Mouse (Mus musculus) brain, adult 2 months (tissue): ENCODE measurements at regions not wholly inside any gene's neighbourhood (a gene's known extent, or its start where the extent isn't known, plus 50 kb on each side); places are given as distances from the start of the nearest gene placed in this dataset.

Experiments used
- DNase-seq: peaks from one replicate; pipeline ENCODE4 v3.0.0; 2011; ENCODE audit warnings: low read depth, low spot score

GRCm38 (mm10) chr12:97921349-97922264, 337.7 kb downstream of the Galc start:
- no peak for DNase-seq

GRCm38 (mm10) chr12:97918416-97918815, 340.8 kb downstream of the Galc start:
- peak; percentile 75 for DNase-seq

GRCm38 (mm10) chr12:97915026-97915425, 344.2 kb downstream of the Galc start:
- DNase-seq, result no peak

- no peak for DNase-seq
Measured at GRCm38 (mm10) chr12:97912730-97913129, 346.5 kb downstream of the Galc start.

DNA sequence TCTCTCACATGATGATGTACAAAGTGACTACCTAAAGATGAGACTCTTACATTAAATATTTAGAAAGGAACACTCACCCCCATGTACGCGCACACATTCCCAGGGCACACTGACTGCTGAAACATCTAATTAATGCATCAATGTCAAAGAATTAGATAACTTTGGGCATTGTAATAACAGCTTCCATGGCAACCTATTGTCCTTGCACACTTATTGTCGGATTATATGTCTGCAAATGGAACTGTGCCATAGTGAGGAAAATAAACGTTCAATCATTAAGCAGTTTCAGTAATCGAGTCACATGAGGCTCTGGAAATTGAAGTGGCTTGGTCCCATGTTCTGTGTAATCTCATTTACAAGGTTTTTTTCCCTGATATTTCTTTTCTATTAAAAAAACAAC, 360.0 kb downstream of the Galc start:
- DNase-seq, result peak; percentile 9

DNA sequence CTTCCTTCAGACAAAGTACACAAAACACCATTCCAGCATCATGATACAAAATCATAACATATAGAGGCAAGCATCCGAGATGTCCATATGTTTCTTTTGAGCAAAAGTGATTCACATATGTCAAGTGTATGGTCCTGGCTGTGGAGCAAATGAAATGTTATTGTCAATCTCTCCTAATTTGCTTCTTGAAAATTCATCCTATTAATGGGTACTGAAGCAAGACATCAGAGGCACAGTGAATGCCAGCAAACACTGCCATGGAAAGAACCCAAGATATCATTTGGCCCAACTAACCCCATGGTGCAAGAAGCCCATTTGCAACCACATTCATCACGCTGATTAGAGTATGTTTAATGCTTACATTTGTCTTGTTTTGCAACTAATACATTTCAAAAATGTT, 361.1 kb downstream of the Galc start:
- no peak for DNase-seq

DNA sequence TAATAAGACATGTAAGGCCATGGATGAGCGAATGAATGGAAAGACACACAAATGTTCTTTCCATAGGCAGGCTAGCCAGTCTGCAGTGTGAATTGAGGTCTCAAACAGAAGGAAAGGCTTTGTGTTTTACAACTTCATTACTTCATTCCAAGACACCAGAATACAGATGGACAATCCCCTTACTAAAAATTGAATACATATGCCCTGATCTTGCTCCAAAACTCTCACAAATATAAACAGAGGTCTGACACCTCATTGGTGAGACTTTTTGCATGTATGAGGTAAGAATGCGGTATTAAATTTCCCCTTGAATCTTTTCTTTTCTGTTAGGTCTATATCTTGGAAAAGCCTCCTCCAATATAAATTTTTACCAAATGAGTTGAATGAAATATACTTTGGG, 363.3 kb downstream of the Galc start:
- DNase-seq, result no peak

- DNase-seq, result peak; percentile 54
Measured at GRCm38 (mm10) chr12:97888801-97889455, 370.3 kb downstream of the Galc start.

DNA sequence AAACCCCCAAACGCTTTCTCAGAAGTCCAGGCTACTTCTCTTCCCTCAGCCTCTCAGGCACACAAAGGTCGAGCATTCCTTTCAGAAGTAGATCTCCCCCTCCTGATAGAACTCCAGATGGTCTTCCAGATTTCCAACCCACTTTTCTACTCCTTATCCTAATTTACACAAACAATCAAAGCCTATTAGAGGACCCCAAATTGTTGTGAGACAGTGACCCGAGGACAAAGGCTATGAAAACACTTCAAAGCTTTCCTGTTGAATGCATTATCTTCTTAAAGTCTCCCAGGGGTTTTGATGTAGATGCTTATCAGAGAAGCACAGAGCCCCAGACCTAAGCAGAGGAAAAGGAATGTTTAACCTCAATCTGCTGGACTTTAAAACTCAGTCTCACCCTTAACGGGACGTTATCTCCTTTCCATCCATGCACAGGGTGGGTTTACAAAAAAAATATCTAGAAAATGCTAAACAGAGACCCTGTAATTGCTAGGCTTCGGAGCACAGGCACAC, 370.9 kb downstream of the Galc start:
- no peak for DNase-seq

- peak; percentile 10 for DNase-seq
Measured at GRCm38 (mm10) chr12:97882439-97882838, 376.8 kb downstream of the Galc start.

DNA sequence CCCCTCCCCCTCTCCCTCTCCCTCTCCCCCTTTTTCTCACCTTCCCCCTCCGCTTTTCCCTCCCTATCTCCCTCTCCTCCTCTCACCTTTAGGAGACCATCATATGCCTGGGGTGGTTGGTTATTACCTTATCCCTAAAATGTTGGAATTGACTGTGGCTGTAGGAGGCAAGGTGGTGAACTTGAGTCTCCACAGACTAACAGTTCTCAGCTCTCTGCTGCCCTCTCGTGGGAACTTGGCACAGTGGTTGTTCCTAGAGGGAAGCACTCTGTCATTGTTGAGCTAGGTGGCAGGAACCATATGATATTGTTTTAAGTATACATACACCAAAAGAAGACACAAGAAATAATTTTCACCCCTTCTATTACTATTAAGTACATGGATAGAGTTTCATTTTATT, 386.9 kb downstream of the Galc start:
- peak; percentile 87 for DNase-seq

GRCm38 (mm10) chr12:97862921-97863320, 396.3 kb downstream of the Galc start:
- no peak for DNase-seq

- peak; percentile 89 for DNase-seq
Measured at GRCm38 (mm10) chr12:97836202-97836908, 422.9 kb downstream of the Galc start.

DNA sequence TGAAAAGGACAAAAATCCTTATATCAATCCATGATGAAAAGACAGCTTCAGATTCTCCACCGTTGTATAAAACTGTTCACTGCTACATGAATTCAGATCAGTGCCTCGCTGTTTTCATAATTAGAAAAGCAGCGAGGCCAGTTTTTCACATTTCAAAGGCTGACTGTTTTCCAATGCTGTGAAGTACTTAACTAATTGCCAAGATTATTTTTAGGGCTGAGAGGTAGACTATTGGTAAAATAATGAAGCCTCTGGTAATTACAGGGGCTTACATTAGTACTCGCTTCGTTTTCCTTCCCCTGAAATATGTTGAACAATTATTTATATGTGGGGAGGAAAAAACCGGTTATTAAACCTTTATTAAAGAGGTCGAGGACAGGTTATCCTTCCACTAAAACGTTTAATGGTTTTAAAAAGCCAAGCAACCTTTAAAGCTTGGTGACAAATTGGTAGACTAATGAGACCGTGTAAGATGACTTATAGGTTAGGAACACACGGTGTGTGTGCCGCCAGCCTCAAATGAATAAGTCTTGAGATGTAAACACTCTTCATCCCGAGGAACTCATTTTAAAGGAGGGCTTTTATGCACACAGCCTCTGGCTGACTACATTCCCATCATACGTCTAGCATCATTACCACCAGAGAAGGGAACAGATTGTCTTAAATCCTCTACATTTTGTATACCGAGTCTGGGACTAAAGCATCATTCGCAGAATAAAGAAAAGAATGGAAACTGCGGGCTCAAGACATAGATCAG, 465.7 kb downstream of the Galc start:
- no peak for DNase-seq

- no peak for DNase-seq
Measured at GRCm38 (mm10) chr12:97783476-97783875, 475.8 kb downstream of the Galc start.

GRCm38 (mm10) chr12:97759116-97759515, 500.1 kb downstream of the Galc start:
- DNase-seq, result peak; percentile 71

DNA sequence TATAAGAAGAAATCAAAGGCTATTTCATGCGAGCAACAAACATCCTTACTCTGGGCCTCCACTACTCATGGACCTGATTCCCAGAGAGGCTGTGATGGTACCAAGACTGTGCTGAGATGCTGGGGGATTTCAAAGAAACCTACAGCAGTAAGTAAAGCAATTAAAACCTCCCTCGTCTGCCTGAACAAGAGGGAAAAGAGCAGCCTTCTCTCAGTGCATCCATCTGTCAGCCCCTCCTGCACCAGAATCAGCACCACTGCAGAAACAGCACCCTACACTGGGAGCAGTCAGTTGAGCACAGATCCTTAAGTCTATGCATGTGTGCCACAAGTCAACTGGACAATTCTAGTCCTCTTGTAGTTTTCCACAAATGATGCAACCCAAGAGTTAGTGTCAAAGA, 500.6 kb downstream of the Galc start:
- peak; percentile 77 for DNase-seq

- DNase-seq, result peak; percentile 82
Measured at GRCm38 (mm10) chr12:97750166-97750565, 509.1 kb downstream of the Galc start.

GRCm38 (mm10) chr12:97740927-97741326, 518.3 kb downstream of the Galc start:
- DNase-seq, result peak; percentile 61

DNA sequence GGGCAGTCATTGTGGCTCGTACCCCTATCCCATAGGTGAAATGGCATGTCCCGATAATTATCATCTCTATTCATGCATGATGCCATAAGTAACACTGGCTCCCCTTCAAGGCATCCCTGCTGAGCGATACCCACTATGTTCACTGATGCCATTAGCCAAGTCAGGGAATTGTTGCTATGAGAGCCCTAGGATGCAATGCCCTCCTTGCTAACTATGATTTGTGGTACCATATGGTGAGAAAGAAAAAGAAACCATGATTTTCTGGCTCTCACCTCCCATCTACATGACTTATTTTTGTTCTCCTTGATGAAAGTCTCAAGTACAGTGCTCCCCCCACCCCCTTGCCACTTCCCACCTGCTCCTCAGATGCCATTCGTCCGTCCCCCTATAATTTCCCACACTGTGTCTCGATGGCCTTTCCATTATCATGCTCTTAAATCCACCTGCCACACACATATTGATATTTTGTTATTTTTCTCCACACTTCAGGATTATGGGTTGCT, 527.1 kb downstream of the Galc start:
- DNase-seq, result peak; percentile 76

GRCm38 (mm10) chr12:97720554-97720953, 538.7 kb downstream of the Galc start:
- DNase-seq, result peak; percentile 55
